Mouse (Mus musculus): ENCODE measurements around the gene Syvn1. TPM values are rescaled to one million over a fixed set of nuclear protein-coding genes. Genes with fewer than 3 reads are reported as not detected.
A peak's percentile ranks its signal among the peaks of the same experiment; 100 is the strongest.

Gene Syvn1
- polyA plus RNA-seq, 1 experiment = 77.1 TPM

- Histone ChIP-seq H3K4me3 (ENCODE audit: control insufficient read depth, insufficient read depth, low read length) (peak overlapping the region; percentile 25), H3K27me3 (ENCODE audit: control insufficient read depth, insufficient read depth, low read length) (no peaks in the 10 kb centered on the region), H3K36me3 (ENCODE audit: control insufficient read depth, insufficient read depth, low read length) (no peaks in the 10 kb centered on the region), H3K27ac (ENCODE audit: control insufficient read depth, insufficient read depth, low read length) (peak overlapping the region; percentile 76), H3K4me1 (replicated peaks; ENCODE audit: control insufficient read depth, insufficient read depth, low read length) (peaks cover 28% of the 10 kb centered on the region)
- 80% methylated on average over 31 of the region's 31 CpGs for WGBS
- no peak for DNase-seq
- TF ChIP-seq POLR2A (IDR thresholded peaks at IDR 0.05; ENCODE audit: control insufficient read depth, extremely low read depth, insufficient read depth, low read length, poor library complexity) = no peak
- no peak for TF ChIP-seq CTCF (IDR thresholded peaks at IDR 0.05; ENCODE audit: borderline replicate concordance, control insufficient read depth, extremely low read depth, insufficient read depth, low read length, poor library complexity)
Observed at GRCm38 (mm10) chr19:6070571-6071250, 24.3 kb downstream of the Syvn1 start.

- H3K27ac ChIP-seq (ENCODE audit: control insufficient read depth, insufficient read depth, low read length) = peak overlapping the region; percentile 76
- TF ChIP-seq POLR2A (IDR thresholded peaks at IDR 0.05; ENCODE audit: control insufficient read depth, extremely low read depth, insufficient read depth, low read length, poor library complexity) (no peak), CTCF (IDR thresholded peaks at IDR 0.05; ENCODE audit: borderline replicate concordance, control insufficient read depth, extremely low read depth, insufficient read depth, low read length, poor library complexity) (no peak)
- H3K4me1 ChIP-seq (replicated peaks; ENCODE audit: control insufficient read depth, insufficient read depth, low read length) = peaks cover 31% of the 10 kb centered on the region
Observed at GRCm38 (mm10) chr19:6071261-6071660, 24.9 kb downstream of the Syvn1 start.

GRCm38 (mm10) chr19:6073889-6074288 lies 27.5 kb downstream of the Syvn1 start:
- DNase-seq = no peak
- TF ChIP-seq POLR2A (IDR thresholded peaks at IDR 0.05; ENCODE audit: control insufficient read depth, extremely low read depth, insufficient read depth, low read length, poor library complexity) (no peak), CTCF (IDR thresholded peaks at IDR 0.05; ENCODE audit: borderline replicate concordance, control insufficient read depth, extremely low read depth, insufficient read depth, low read length, poor library complexity) (no peak)
- Histone ChIP-seq H3K27me3 (ENCODE audit: control insufficient read depth, insufficient read depth, low read length) (no peaks in the 10 kb centered on the region), H3K4me3 (ENCODE audit: control insufficient read depth, insufficient read depth, low read length) (no peak overlapping the region), H3K4me1 (replicated peaks; ENCODE audit: control insufficient read depth, insufficient read depth, low read length) (peaks cover 20% of the 10 kb centered on the region), H3K36me3 (ENCODE audit: control insufficient read depth, insufficient read depth, low read length) (no peaks in the 10 kb centered on the region), H3K27ac (ENCODE audit: control insufficient read depth, insufficient read depth, low read length) (no peak overlapping the region)
- 92% methylated on average over 5 of the region's 5 CpGs for WGBS

More at GRCm38 (mm10) chr19:6071261-6071660, 24.9 kb downstream of the Syvn1 start:
- WGBS = 79% methylated on average over 19 of the region's 19 CpGs
- H3K27me3 ChIP-seq (ENCODE audit: control insufficient read depth, insufficient read depth, low read length) = no peaks in the 10 kb centered on the region
- peak overlapping the region; percentile 25 for H3K4me3 ChIP-seq (ENCODE audit: control insufficient read depth, insufficient read depth, low read length)
- DNase-seq = no peak
- H3K36me3 ChIP-seq (ENCODE audit: control insufficient read depth, insufficient read depth, low read length) = no peaks in the 10 kb centered on the region

DNA sequence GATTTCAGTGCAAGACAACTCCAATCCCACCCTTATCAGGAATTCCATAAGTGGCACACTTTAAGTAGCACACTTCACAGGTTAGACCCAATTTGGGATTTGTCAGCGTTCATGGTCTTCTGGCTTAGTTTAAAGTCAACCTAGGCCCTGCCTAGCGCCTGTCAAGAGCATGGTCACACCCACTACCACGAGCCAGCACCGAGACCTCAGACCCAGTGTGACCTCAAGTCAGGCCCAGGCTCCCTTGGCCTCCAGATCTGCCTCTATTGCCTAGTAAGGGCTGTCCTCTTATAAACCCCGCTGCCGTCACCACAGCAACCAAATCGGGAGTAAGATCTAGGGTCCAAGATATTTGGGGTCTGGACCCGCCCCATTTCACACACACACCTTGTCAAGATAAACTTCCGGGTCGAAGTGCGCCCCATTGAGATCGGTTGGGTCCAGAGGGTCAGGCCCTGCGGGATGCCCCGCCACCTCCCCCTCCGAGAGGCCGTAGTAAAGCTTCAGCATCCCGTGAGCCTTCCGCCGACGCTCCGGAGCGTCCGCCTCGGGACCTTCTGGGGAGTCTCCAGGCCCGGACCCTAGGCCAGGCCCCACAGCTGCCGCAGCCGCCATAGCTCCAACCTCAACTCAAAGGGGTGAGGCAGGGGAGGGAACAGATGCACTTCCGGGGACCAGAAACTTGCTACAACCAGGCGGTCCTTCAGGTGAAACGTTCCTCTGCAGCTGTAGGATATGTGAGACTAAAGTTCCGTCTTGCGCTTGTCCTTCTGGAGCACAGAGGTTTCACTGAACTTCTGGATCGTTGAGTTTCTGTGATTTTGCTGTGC lies 30.4 kb downstream of the Syvn1 start, which contains the start of gene Vps51:
TSS of gene Vps51 (minus strand) at position 668 of the 830 bp plus-strand sequence.
- H3K27me3 ChIP-seq (ENCODE audit: control insufficient read depth, insufficient read depth, low read length) = no peaks in the 10 kb centered on the region
- under 1% methylated on average over 33 of the region's 33 CpGs for WGBS
- H3K27ac ChIP-seq (ENCODE audit: control insufficient read depth, insufficient read depth, low read length) = peak within 1 kb of the TSS; percentile 35; the same call in 1 of the 2 replicates
- peaks cover 2% of the 10 kb centered on the region; the same call in 1 of the 2 replicates for H3K36me3 ChIP-seq (ENCODE audit: control insufficient read depth, insufficient read depth, low read length)
- H3K4me3 ChIP-seq (ENCODE audit: control insufficient read depth, insufficient read depth, low read length) = peak within 1 kb of the TSS; percentile 64
- DNase-seq = peak; percentile 87
- H3K4me1 ChIP-seq (replicated peaks; ENCODE audit: control insufficient read depth, insufficient read depth, low read length) = peaks cover 10% of the 10 kb centered on the region
- TF ChIP-seq POLR2A (IDR thresholded peaks at IDR 0.05; ENCODE audit: control insufficient read depth, extremely low read depth, insufficient read depth, low read length, poor library complexity) (no peak), CTCF (IDR thresholded peaks at IDR 0.05; ENCODE audit: borderline replicate concordance, control insufficient read depth, extremely low read depth, insufficient read depth, low read length, poor library complexity) (no peak)

- 98% methylated on average over 12 of the region's 12 CpGs for WGBS
- Histone ChIP-seq H3K36me3 (ENCODE audit: control insufficient read depth, insufficient read depth, low read length) (peaks cover 7% of the 10 kb centered on the region; the same call in 1 of the 2 replicates), H3K4me3 (ENCODE audit: control insufficient read depth, insufficient read depth, low read length) (no peak within 1 kb of the TSS), H3K4me1 (replicated peaks; ENCODE audit: control insufficient read depth, insufficient read depth, low read length) (peaks cover 17% of the 10 kb centered on the region), H3K27ac (ENCODE audit: control insufficient read depth, insufficient read depth, low read length) (no peak within 1 kb of the TSS), H3K27me3 (ENCODE audit: control insufficient read depth, insufficient read depth, low read length) (no peaks in the 10 kb centered on the region)
- no peak for DNase-seq
- TF ChIP-seq CTCF (IDR thresholded peaks at IDR 0.05; ENCODE audit: borderline replicate concordance, control insufficient read depth, extremely low read depth, insufficient read depth, low read length, poor library complexity) = no peak
- no peak for TF ChIP-seq POLR2A (IDR thresholded peaks at IDR 0.05; ENCODE audit: control insufficient read depth, extremely low read depth, insufficient read depth, low read length, poor library complexity)
Observed at GRCm38 (mm10) chr19:6079983-6080480, 33.7 kb downstream of the Syvn1 start, which contains the start of gene Tmem262. Tmem262 (plus strand) TSS chr19:6080033.

GRCm38 (mm10) chr19:6082156-6082555 lies 35.8 kb downstream of the Syvn1 start, which contains the start of gene Gm28374:
Gm28374 (minus strand) TSS chr19:6082256.
- no peak within 1 kb of the TSS for H3K27ac ChIP-seq (ENCODE audit: control insufficient read depth, insufficient read depth, low read length)
- peaks cover 18% of the 10 kb centered on the region for H3K4me1 ChIP-seq (replicated peaks; ENCODE audit: control insufficient read depth, insufficient read depth, low read length)
- no peak for DNase-seq
- WGBS = 93% methylated on average over 9 of the region's 9 CpGs
- peaks cover 7% of the 10 kb centered on the region; the same call in 1 of the 2 replicates for H3K36me3 ChIP-seq (ENCODE audit: control insufficient read depth, insufficient read depth, low read length)
- H3K27me3 ChIP-seq (ENCODE audit: control insufficient read depth, insufficient read depth, low read length) = no peaks in the 10 kb centered on the region
- H3K4me3 ChIP-seq (ENCODE audit: control insufficient read depth, insufficient read depth, low read length) = no peak within 1 kb of the TSS
- no peak for TF ChIP-seq CTCF (IDR thresholded peaks at IDR 0.05; ENCODE audit: borderline replicate concordance, control insufficient read depth, extremely low read depth, insufficient read depth, low read length, poor library complexity)
- TF ChIP-seq POLR2A (IDR thresholded peaks at IDR 0.05; ENCODE audit: control insufficient read depth, extremely low read depth, insufficient read depth, low read length, poor library complexity) = no peak
